Mouse (Mus musculus) liver, embryonic 14.5 days (tissue): ENCODE measurements at regions not wholly inside any gene's neighbourhood (a gene's known extent, or its start where the extent isn't known, plus 50 kb on each side); places are given as distances from the start of the nearest gene placed in this dataset.

ENCODE experiments used
- CTCF ChIP-seq: IDR thresholded peaks from 2 replicates; pipeline ENCODE4 v1.5.1; 2016; ENCODE audit warnings: antibody characterized with exemption, low read depth, control low read depth
- EP300 ChIP-seq: IDR thresholded peaks from 2 replicates; pipeline ENCODE4 v1.6.1; 2016; ENCODE audit warnings: antibody characterized with exemption, low read depth

GRCm38 (mm10) chr10:14234005-14234602 lies 268.2 kb downstream of the Hivep2 start:
- TF ChIP-seq CTCF, result no peak
- TF ChIP-seq EP300, result no peak
